Mouse (Mus musculus) bone marrow macrophage, adult 2 months (primary cell): ENCODE data around the gene Aph1a. TPM values are rescaled to one million over a fixed set of nuclear protein-coding genes. Genes with fewer than 3 reads are reported as not detected.
A peak's percentile ranks its signal among the peaks of the same experiment; 100 is the strongest.
"Not testable (repeated sequence)": the region's sequence is repeated elsewhere in the genome, so short reads cannot be mapped to it uniquely, and the experiment has no call there.

Experiments used
- H3K27ac ChIP-seq: 2 replicates; pipeline ENCODE4 v1.5.1; 2012; ENCODE audit warnings: low read depth, low read length; ENCODE audit not compliant: insufficient read depth
- H3K4me1 ChIP-seq: 2 replicates; pipeline ENCODE4 v1.6.1; 2012; ENCODE audit warnings: low read length; ENCODE audit not compliant: control insufficient read depth, insufficient read depth
- H3K4me3 ChIP-seq: 2 replicates; pipeline ENCODE4 v1.5.1; 2012; ENCODE audit warnings: mild to moderate bottlenecking, low read length, moderate library complexity; ENCODE audit not compliant: insufficient read depth
- CTCF ChIP-seq: IDR thresholded peaks from 2 replicates; pipeline ENCODE4 v1.5.1; 2012; ENCODE audit warnings: low read depth, mild to moderate bottlenecking, low read length, moderate library complexity
- POLR2A ChIP-seq: IDR thresholded peaks from 2 replicates; pipeline ENCODE4 v1.6.1; 2012; ENCODE audit warnings: mild to moderate bottlenecking, low read depth, low read length, borderline replicate concordance
- polyA plus RNA-seq: library from polyadenylated mRNA; stranded (reverse); fragments of >200 nt; gene quantifications from 2 replicates; pipeline ENCODE4 v1.2.4, GENCODE M21; 2012; ENCODE audit not compliant: missing spikeins, insufficient read depth, insufficient read length

Gene Aph1a
- polyA plus RNA-seq, result 116 and 118 TPM in 2 replicates

- H3K4me1 ChIP-seq, result peaks cover 21% of the 10 kb centered on the region
- peak within 1 kb of the TSS; percentile 87 for H3K27ac ChIP-seq
- peak within 1 kb of the TSS; percentile 97 for H3K4me3 ChIP-seq
These were observed at the start of gene Aph1a for GRCm38 (mm10) chr3:95893606-95894316. Gene Aph1a, plus strand, starts transcription at chr3:95893969.

- 0 out of 2 replicates have a peak, but pooled peaks cover 2% of the 10 kb centered on the region for H3K4me1 ChIP-seq
- H3K4me3 ChIP-seq, result no peak overlapping the region
- no peak for TF ChIP-seq POLR2A
- no peak overlapping the region for H3K27ac ChIP-seq
These were observed 43.2 kb upstream of the Aph1a start for GRCm38 (mm10) chr3:95850611-95851010.

DNA sequence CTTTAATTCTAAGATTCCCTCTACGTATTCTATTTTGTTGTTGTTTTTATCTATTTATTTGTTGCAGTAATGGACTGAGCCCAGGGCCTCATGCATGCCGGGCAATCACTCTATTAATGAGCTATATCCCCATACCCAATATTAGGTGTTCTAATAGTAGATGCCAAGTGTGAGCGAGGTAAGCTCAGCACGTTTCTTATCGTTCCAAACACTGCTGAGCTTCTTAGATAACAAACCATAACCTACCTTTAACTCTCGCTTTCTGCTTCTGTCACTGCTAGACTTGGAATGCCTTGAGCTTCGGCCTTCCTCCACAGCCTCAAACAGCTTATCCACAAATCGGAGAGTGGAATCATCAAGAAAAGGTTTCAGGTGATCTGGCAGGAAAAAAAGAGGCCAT lies 42.5 kb upstream of the Aph1a start:
- TF ChIP-seq CTCF, result no peak
- TF ChIP-seq POLR2A, result no peak
- peaks cover 5% of the 10 kb centered on the region; the same call in 1 of the 2 replicates for H3K4me1 ChIP-seq
- no peak overlapping the region for H3K27ac ChIP-seq
- H3K4me3 ChIP-seq, result no peak overlapping the region

DNA sequence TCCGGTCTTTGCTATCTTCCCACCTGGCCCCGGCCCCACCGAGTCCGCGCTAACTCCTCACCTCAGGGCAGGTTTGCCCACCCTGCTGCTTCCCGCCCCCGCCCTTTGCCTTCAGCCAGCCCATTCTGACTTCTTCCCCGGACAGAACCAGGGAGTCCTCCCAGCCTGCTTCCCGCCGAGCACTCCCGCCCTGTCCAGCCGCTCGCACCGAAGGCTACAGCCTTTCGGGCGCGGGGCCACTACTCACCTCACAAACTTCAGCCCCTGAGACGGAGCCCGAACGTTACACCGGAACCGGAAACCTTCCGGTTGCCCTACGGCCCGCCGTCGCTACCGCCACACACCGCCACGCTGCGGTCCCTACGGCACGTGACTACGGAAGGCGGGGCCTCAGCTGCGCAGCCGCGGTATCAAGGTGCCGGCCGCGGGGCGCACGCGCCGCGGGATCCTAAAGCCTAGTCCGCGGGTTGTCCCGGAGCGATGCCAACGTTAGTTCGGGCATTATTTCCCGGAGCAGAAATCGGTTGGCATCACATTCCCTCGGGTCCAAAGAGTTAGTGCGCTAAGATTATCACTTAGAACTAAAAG lies 38.2 kb upstream of the Aph1a start, which contains the start of gene Prpf3:
Gene Prpf3 (minus strand): TSS at position 384 of the 588 bp plus-strand sequence.
- no peak for TF ChIP-seq CTCF
- TF ChIP-seq POLR2A, result no peak
- Histone ChIP-seq H3K4me3 (peak within 1 kb of the TSS; percentile 89), H3K4me1 (peaks cover 5% of the 10 kb centered on the region; the same call in 1 of the 2 replicates), H3K27ac (peak within 1 kb of the TSS; percentile 56)

DNA sequence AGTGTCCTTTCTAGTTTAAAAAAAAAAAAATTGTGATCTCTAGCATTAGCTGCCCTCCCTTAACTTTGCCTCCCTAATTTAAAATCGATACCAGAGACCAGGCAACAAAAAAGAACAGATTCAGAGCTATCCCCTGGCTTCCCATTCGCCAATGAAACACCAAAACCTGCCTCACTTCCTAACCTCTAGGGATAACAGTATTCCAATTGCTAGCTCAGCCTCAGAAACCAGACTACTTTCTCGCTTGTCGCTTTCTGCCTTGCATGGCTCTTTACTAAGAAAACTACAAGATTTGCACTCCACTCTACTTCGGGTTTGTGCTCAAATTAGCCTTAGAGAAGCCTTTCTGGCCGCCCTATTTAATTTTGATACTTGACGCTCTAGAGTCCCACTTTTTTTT lies 37.7 kb upstream of the Aph1a start:
- TF ChIP-seq POLR2A, result no peak
- no peak for TF ChIP-seq CTCF
- Histone ChIP-seq H3K4me3 (peak overlapping the region; percentile 89), H3K4me1 (peaks cover 5% of the 10 kb centered on the region; the same call in 1 of the 2 replicates), H3K27ac (peak overlapping the region; percentile 56)

GRCm38 (mm10) chr3:95857050-95857449 lies 36.7 kb upstream of the Aph1a start:
- not testable (repeated sequence) for H3K4me1 ChIP-seq, H3K27ac ChIP-seq, H3K4me3 ChIP-seq

DNA sequence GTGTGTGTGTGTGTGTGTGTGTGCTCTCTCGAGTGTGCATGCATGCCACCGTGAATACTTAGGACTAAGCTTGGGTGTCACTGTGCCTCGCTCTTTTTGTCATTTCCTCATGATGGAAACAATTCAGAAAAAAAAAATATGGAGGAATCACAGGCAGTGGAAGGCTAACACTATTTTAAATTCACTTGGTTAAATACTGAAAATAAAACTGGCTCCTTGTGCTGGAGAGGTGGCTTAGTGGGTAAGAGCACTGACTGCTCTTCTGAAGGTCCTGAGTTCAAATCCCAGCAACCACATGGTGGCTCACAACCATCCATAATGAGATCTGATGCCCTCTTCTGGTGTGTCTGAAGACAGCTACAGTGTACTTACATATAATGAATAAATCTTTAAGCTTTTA lies 35.5 kb upstream of the Aph1a start:
- not testable (repeated sequence) for H3K4me1 ChIP-seq, H3K4me3 ChIP-seq, H3K27ac ChIP-seq

GRCm38 (mm10) chr3:95860323-95860722 lies 33.4 kb upstream of the Aph1a start:
- no peak overlapping the region for H3K4me3 ChIP-seq
- TF ChIP-seq POLR2A (no peak), CTCF (no peak)

GRCm38 (mm10) chr3:95861216-95861615 lies 32.6 kb upstream of the Aph1a start:
- Histone ChIP-seq H3K4me1 (peaks cover under 1% of the 10 kb centered on the region; the same call in 1 of the 2 replicates), H3K27ac (no peak overlapping the region), H3K4me3 (no peak overlapping the region)
- peak; percentile 19; the same call in 1 of the 2 replicates for TF ChIP-seq CTCF
- TF ChIP-seq POLR2A, result no peak

More at GRCm38 (mm10) chr3:95860323-95860722, 33.4 kb upstream of the Aph1a start:
- Histone ChIP-seq H3K27ac (no peak overlapping the region), H3K4me1 (peaks cover 3% of the 10 kb centered on the region; the same call in 1 of the 2 replicates)

GRCm38 (mm10) chr3:95861796-95862195 lies 32.0 kb upstream of the Aph1a start:
- Histone ChIP-seq H3K4me1 (no peaks in the 10 kb centered on the region), H3K27ac (no peak overlapping the region), H3K4me3 (no peak overlapping the region)
- TF ChIP-seq CTCF (no peak), POLR2A (no peak)

DNA sequence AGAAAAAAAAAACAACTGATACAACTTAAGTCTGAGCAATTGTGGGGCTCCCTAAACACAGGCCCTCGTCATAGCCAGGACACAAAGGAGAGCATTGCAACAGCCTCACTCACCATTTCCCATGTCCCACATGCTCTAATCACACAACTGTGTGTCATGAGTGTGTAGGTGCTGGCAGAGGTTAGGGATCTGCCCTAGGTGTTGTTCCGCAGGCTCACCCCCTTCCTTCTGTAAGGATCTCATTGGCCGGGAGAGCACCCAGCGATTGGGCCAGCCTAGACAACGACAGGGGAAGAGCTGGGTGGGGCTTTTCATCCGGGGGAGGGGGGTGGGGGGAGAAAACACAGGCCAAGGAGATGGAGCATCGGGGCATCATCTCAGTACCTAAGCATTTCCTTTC lies 30.2 kb upstream of the Aph1a start:
- Histone ChIP-seq H3K4me1 (no peaks in the 10 kb centered on the region), H3K4me3 (no peak overlapping the region), H3K27ac (no peak overlapping the region)
- no peak for TF ChIP-seq POLR2A
- TF ChIP-seq CTCF, result no peak
